Mouse (Mus musculus): ENCODE measurements around the gene Kctd18.

GRCm38 (mm10) chr1:57952509-57952908 is 66.2 kb downstream of the Kctd18 start:
- no peak for TF ChIP-seq CTCF (IDR thresholded peaks at IDR 0.05)
- no peak for TF ChIP-seq EP300 (IDR thresholded peaks at IDR 0.05; ENCODE audit: insufficient read depth, low read depth, low read length)
